Mouse (Mus musculus) neutrophil, adult 83 days (primary cell): ENCODE data around the gene Pik3r6. TPM values are rescaled to one million over a fixed set of nuclear protein-coding genes. Genes with fewer than 3 reads are reported as not detected.

Source experiments
- total RNA-seq, 2 experiments: library from RNA; stranded (reverse); gene quantifications; one replicate each; pipeline ENCODE4 v1.2.4; 2023

The Pik3r6 gene
- total RNA-seq: 10 to 100 TPM; 54.9 to 65.3 TPM

DNA sequence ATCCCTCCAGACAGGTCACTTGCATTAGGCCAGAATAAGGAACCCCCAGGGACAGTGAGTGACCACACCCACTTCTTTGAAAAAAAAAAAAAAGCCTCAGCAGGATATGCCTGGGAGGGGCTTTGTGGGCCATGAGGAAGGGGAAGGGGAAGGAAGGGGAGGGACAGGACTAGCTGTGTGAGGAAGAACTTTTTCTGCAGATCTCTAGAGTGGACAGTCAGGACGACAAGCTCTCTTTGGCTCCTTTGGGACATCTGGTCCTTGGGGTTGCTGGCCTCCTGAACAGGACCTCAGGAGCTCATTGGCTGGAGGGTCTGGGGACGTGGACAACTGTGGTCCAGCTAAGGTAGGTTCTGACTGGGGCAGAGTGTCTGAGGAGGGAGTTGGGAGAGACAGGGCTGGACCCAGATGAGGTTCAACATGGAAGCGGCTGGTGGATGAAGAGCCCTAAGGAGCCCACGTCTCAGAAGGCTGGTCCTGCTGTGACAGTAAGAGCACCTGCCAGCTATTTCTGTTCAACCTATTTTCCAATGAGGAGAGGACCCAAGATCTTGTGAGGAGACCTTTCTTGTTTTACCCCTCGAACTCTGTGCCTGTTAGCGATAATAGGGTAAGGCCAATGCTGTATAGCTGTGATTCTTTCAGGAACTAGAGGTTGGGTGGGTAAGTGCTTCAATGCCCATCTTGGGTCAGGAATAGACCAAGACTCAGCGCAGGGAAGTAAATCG is at the start of gene Pik3r6:
TSS of gene Pik3r6 (plus strand) at position 118 of the 728 bp plus-strand sequence.

DNA sequence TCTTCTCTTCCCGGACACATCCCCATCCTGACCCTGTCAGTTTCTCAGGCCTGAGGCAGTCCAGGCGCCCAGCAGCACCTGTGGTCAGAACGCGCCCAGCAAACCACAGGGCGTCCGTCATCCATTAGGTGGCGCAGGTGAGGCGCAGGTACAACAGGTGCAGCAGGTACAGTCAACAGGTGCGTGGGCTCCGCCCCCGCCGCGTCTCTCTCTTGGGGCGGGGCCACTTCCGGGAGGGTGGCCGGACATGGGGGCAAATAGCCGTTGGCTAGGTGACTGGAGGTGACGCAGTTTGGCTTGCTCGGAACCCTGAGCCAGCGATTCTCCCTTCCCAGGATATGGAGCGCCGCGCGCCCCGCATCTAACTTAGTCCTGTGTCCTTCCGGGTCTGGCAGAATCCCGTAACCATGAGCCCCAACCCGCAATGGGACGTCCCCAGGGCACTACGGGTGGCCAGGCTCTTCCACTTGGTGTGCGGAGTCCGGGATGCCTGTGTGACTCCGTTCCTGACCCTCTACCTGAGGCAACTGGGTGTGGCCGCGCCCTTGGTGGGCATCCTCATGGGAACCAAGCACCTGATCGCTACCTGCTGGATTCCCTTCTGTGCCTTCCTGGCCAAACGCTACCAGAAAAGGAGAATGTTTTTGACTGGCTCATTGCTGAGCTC is 53.2 kb downstream of the Pik3r6 start, which contains the start of gene Mfsd6l:
TSS of gene Mfsd6l (plus strand) at position 269 of the 667 bp plus-strand sequence.

GRCm38 (mm10) chr11:68586721-68587120 is 83.9 kb downstream of the Pik3r6 start, which contains the start of gene Ccdc42:
Gene Ccdc42, plus strand, starts transcription at chr11:68587021.

Other genes starting within 250 kb of the Pik3r6 start
- gene Ntn1, start 102.2 kb upstream of the Pik3r6 start, total RNA-seq: not detected
- gene Pik3r5, start 70.9 kb upstream of the Pik3r6 start, total RNA-seq: 100 to 1,000 TPM in 1 of 2 experiments, 10 to 100 TPM in 1; 83.0 to 109 TPM
- 1 to 10 TPM; 2.1 to 5.1 TPM for gene Mfsd6l, start 53.2 kb downstream of the Pik3r6 start, total RNA-seq
- not detected for gene Ccdc42, start 84.0 kb downstream of the Pik3r6 start, total RNA-seq
- 10 to 100 TPM in 1 of 2 experiments, 1 to 10 TPM in 1; 7.1 to 17.5 TPM for gene Myh10, start 188.5 kb downstream of the Pik3r6 start, total RNA-seq